Mouse (Mus musculus): Measurements from ENCODE around the gene Tagap.
A peak's percentile ranks its signal among the peaks of the same experiment; 100 is the strongest.

Gene Tagap

DNA sequence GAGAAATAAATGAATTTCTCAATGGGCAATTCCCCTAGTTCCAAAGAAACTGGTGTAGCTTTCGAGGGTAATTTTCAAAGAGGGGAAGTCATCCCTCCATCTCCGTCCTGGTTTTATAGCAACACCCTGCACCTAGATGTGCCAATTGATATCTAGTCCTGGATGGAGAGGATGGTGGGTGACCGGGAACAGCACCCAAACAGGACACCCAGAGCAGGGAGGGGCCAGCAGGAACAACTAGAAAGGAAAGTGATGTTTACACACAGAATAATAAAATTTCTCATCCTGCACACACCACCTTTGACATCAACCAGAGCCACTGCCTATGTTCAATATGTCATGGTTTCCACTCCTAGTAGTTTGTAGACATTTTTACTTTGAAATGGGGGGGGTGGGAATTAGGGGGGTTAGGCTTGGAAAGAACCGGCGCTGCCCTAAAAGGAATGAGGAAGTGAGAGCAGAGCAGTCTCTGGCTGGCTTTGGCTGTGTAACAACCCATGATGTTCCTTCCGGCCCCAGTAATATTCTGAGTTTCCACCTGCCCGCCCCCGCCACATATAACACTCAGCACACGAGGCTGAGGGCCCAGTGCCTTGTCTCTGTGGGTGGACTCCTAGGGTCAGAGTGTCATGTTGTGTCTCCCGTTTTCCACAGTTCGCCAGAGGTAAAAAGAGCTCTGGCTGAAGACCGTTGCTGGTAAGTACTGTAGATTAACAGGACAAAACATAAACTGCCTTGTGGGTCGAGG, at the start of gene Tagap:
TSS of gene Tagap (plus strand) at position 588 of the 748 bp plus-strand sequence.
- peak; percentile 47 to 56 for DNase-seq (ENCODE audit: low spot score in 2 of 2)

DNA sequence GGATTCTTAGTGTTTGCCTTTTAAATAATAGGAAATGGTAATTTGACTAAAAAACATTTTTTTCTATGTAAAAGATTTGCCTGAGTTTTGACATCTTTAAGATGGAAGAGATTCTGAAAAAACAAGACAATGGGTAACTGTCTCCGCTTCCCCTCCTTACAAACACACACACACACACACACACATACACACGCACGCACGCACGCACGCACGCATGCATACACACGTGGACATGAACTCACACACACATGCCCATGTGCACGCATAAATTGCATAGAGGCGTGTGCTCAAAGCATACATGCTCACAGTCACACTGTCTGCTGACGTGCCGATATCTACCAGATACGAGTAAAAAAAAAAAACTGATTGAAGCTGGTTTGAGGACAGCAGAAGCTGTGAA, 49.3 kb upstream of the Tagap start:
- no peak for DNase-seq (ENCODE audit: low spot score in 2 of 2)

DNA sequence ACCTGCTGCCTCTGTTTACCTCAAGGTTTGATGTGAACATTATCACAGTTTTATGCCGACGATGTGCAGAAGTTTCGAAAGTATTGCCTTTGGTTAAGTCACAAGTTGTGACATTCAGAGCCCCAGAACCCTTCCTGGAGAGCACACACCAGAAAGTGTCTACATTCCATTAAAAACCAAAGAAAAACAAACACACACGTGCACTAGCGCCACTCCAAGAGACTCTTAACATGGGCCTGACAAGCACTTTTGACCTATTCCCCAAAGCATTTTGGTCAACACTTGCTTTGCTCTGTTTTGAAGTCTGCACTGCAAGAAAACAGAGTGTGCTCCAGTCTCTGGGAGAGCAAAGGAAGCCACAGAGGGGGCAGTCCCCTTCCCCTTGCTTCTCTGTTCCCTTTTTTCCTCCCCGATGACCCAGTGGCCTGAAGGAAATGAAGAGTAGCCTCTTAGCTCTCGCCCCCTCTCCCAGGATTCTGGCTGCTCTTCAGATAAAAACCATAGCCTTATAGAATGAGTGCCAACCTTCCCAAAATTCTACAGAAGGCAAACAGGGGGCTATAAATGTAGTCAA, 48.5 kb upstream of the Tagap start:
- no peak for DNase-seq (ENCODE audit: low spot score in 2 of 2)

DNA sequence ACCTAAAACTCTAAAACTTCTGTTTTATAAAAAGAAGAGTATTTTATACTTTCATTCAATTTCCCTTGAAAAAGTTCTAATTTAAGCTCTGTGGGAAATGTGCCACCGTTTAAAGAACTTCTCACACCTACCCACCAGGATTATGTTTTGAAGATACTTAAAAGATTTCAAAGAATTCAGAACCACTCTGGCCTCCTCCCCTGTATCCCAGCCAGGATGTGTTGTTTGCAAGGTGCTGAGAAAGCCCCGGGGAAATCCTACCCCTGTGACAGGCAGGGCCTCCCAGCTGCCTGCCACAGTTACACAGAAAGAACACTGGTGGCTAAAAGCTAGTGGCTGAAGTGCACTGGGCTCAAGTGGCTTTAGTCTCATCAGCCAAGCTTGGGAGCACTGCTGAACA, 47.9 kb upstream of the Tagap start:
- DNase-seq (ENCODE audit: low spot score in 2 of 2): no peak

DNA sequence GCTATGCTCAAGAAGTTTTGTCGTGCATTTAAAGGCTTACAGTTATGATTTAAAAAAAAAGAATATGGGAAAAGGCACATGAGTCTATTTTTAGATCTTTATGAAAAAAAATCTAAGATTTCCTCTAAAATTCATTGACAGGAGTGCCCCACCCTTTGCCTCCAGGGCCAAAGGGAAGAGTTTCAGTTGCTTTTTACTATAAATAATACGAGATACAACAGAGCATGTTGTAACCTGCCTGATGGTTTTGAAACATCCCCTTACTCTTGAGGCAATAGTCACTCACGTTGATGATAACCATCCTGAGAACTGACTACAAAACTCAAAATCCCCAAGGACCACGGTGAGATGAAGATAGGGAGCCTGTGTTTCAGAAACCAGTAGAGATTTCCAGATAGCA, 46.3 kb upstream of the Tagap start:
- no peak for DNase-seq (ENCODE audit: low spot score in 2 of 2)

DNA sequence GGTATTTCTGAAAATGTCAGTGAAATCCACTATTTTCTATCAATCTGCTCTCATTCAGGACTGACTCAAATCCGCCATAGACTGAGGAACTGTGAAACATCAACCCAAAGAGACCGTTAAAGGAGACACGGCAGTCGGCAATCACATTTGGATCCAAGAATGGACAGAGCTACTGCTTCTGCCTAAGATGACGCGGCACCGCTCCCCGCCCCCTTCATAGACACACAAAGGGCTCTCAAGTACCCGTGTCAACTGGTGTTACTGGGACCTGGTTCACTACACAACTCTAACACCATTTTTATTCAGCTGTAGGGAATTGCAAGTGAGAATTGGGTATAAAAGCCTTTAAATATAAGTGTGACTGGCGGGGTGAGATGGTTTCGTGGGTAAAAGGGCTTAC, 42.7 kb upstream of the Tagap start:
- no peak for DNase-seq (ENCODE audit: low spot score in 2 of 2)

DNA sequence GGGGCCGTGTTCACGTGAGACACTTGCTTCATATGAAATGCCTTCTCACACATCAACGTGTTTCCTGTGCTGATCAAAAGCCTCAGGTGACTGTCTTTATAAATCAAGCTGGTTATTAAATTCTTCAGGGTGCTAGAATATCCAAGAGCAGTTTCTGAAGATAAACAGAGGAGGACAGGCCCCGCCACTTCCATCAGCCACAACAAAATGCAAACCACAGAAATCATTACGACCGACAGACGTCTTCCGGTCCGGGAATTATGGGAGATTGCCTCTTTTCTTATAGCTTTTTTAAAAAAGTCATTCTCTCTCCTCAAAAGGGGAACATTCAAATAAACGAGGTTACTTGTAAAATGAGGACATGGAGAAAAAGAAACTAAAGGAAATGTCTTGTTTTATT, 41.2 kb upstream of the Tagap start:
- DNase-seq (ENCODE audit: low spot score in 2 of 2): no peak

DNA sequence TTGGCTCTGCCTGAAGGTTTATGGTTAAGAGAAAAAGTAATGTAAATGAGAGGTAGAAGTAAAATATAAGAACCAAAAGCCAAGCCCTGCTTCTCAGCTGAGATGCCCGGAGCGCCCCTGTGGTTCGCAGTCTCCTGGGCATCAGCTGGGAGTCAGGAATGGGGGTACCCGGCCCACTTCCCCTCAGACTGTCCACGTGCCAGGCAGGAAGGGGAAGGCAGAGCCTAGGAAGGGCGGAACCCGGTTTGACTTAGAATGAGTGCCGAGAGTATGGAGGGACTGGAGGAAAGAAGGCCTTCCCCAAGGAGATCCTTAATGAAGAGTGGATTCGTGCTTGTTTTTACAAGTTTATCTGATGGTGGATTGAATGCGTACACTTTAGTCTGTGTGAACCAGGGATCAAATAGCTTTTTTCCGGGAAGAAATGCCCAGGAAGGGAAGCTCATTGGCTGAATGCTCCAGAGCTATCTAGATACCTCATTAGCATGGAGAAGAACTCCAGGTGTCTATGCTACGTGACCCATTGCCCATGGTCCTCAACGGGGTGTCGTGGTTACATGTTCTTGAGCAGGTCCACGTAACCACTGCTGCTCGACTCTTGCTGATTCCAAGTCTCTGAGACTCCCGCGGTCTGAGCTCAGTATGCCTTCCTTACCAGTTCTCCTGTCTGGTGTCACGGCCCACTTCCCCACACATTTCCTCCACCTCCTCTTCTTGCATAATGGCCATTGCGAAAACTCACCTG, 38.6 kb upstream of the Tagap start:
- DNase-seq (ENCODE audit: low spot score in 2 of 2): peak; percentile 8 to 53

DNA sequence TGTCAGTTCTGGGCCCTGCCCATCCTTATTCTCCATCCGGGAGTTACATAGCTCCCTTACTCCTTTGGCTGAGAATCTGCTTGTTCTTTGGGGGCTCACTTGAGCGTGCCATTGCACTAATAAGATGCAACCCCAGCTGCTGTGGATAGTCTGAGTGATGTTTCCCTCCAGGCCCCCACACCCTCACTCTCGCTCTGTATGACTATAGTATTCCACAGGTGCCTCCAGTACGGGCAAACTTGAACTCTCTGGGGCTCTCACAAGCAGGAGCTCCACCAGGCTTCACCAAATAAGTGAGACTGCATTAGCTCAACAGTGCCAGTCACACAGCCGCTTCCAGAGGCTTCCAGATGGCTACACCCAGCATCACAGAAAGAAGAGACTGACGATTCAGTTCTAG, 37.5 kb upstream of the Tagap start:
- peak in 1 of 2 experiments; percentile 46 for DNase-seq (ENCODE audit: low spot score in 2 of 2)

DNA sequence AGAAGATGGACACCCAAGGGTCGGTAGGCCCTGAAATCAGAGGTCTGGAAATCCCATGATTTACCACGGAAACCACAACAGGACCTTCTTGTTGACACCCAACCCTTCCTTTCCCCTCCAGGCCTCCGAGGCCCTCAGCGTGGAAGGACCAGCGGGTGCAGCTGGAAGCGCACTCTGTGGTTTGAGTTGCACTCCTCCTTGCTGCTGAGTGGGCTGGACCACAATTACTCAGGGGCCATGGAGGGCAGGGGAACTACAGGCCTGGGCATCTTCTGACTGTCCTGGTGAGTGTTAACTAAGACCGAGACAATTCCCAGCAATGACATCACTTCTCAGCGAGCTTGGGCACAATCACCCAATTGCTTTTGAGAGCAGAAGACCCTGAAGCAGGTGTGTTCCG, 36.8 kb upstream of the Tagap start:
- DNase-seq (ENCODE audit: low spot score in 2 of 2): peak; percentile 10 to 60

DNA sequence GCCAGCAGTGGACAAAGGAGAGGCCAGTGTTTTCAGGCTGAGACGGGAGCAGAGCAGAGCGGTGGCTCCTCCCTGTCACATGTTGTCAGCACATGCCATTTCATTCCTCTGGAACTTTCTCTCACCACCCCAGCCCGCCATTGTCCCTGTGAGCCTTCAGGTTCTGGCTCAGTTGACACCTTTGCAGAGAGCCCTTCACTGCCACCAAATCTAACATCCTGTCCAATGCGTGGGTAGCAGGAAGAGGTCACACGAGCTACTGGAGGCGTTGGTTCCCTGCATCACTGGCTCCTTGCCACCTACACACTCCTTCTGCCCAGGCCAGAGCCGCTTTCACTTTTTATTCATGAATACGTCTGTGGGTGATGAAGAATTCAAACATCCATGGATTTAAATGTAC, 33.1 kb upstream of the Tagap start:
- DNase-seq (ENCODE audit: low spot score in 2 of 2): peak; percentile 17 to 53

DNA sequence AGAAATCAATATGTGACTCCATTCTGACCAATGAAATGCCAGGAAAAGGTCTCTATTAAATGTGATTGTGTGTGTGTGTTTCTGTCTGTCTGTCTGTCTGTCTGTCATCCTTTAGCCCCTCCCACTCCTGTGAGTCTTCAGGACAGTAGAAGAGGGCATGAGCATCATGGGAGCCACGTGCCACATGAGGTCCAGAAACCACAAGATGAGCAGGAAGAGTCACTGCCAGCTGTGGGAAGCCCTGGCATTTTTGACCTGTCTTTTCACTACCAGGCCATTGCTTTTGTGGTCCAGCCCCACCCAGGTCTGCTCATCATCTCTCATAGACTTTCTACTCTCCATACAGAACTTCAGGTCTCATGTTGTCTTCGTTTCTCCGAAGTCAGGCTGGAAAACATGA, 31.7 kb upstream of the Tagap start:
- no peak for DNase-seq (ENCODE audit: low spot score in 2 of 2)

DNA sequence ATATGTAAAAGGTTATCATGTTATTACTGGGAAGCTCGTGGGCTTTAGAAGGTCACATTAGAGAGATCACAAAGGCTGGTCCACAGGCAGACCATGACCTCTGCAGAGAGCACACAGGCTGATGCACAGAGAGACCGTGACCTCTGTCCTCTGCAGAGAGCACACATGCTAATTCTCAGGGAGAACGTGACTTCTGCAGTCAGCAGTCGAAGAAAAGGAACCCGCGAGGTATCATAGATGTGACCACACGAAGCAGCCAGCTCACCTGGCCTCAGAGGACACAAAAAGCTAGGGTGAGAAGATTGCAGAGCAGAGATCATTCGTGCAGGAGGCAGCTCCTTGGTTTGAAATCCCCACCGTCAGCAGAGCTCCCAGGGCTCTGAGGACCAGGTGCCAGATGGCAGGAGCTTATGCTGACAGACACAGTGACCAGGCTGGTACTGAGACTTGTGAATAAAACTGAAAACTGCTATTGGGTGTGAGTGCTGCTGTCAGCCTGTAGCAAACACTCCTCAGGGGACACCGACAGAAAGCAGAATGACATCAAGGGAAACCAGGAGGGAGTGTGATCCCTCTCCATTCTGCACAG, 29.7 kb upstream of the Tagap start:
- DNase-seq (ENCODE audit: low spot score in 2 of 2): peak in 1 of 2 experiments; percentile 44

DNA sequence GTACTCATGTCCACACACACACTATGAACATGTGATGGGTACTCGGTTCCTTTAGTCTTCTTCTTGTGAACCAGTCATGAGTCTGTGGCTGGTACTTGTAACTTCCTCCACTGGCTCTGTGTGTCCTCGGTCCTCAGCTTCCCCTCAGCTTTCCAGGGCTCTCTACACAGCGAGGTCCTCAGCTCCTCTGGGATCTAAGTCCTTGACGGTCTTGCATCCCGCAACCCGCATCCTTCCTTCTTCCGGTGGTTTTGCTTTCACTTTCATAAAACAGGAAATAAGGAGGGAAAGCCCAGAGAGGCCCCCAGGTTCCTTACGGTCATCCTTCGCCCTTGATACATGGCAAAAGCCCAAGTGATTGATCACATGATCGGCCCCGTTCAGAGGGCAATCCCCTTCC, 28.7 kb upstream of the Tagap start:
- peak in 1 of 2 experiments; percentile 55 for DNase-seq (ENCODE audit: low spot score in 2 of 2)

DNA sequence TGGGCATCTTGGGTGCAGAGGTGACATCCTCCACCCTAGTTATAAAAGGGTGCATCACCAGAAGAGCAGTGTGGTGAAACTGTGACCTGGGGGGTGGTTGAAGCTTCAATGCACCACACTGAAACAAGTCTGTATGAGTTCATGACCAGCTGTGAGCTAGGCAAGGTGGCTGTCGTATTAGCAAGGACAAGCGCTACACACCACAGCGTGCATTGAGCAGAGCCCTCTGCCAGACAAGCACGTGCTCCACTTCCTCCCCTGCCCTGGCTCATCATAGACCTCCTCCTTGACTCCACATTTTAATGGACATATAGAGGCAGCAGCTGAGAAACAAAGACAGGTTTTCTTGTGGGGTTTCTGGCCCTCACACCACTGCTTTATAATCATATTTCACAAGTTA, 28.0 kb upstream of the Tagap start:
- DNase-seq (ENCODE audit: low spot score in 2 of 2): peak in 1 of 2 experiments; percentile 50

DNA sequence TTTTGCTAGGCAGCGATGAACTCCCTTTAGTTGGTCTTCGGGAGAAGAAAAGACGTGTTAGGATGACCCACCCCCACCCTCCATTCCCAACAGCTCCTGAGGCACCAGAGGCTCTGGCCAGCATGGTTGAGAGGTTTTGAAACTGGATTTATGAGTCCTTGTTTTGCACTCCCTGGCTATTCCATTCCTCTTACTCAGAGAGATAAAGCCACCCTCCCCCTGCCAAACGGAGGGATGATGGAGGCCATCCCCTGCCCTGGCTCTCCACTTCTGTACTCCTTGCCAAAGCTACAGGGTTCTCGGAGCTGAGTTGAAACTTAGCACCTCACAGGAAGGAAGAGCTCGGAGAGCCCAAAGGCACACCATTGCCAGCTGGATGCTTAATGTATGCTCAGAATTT, 26.6 kb upstream of the Tagap start:
- no peak for DNase-seq (ENCODE audit: low spot score in 2 of 2)

DNA sequence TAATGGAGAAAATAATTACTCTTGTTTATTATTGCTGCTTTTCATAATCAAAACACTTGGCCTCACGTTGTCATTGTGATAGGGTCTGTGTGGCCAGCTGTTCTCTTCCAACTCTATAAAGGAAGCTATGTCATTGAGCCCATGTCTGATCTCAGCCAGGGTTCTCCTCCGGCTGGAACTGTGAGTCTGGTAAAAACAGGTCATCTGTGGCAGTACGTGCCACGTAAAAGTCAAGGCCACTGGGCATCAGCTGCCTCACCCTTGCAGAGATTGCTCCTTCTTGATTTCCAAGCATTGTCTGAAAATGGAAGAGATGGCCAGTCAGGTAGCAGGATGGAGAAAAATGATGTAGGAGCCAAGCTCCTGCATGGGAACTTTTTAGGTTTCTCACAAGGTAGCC, 25.8 kb upstream of the Tagap start:
- no peak for DNase-seq (ENCODE audit: low spot score in 2 of 2)

DNA sequence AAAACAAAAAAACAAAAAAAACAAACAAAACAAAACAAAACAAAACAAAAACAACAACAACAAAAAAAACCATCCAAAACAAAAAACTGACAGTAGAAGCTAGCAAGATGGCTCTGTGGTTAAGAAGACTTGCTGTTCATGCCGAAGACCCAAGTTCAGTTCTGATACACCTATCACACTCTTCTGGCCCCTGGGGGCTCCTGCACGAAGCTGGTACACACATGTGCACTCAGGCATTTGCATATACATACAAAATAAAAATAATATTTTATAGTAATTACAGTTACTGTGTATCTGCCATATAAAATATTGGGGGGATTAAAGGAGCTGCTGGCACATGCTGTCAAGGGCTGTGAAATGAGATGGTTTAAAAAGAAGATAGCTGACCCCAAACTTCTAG, 24.3 kb upstream of the Tagap start:
- DNase-seq (ENCODE audit: low spot score in 2 of 2): no peak

DNA sequence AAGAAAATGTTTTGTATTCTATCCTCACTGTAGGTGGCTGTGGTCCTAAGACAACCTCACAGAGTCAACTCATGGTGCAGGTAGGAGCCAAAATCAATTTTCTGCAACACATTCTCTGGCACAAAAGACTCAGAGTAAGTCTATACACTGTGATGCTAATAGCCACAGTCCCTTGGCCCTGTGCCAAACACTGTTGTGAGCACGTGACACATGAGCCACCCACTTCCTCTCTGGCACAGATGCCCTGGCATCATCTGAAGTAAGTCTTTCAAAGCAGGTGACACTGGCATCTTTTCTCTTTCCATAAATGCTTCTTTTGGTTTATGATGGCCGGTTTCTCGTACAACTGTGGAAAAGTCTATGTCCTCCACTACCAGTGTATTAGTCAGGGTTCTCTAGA, 23.4 kb upstream of the Tagap start:
- peak; percentile 62 to 84 for DNase-seq (ENCODE audit: low spot score in 2 of 2)

DNA sequence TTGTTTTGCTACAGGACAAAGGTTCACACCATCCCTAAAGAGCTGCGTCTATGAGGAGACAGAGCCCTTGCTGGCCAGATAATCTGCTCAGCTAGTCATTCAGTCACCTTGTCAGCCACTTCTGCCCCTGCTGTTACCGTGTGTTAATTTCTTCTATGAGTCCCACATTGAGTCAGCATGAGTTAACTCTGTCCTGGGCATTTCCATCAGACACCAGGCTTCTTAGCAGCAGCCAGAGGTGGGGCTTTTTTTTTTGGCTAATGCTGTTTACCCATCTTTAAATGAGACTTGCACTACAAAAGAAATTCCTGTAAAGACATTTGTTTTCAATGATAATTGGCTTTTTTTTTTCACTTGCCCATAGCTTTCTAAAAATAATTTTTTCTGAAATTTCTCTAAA, 20.8 kb upstream of the Tagap start:
- DNase-seq (ENCODE audit: low spot score in 2 of 2): no peak

DNA sequence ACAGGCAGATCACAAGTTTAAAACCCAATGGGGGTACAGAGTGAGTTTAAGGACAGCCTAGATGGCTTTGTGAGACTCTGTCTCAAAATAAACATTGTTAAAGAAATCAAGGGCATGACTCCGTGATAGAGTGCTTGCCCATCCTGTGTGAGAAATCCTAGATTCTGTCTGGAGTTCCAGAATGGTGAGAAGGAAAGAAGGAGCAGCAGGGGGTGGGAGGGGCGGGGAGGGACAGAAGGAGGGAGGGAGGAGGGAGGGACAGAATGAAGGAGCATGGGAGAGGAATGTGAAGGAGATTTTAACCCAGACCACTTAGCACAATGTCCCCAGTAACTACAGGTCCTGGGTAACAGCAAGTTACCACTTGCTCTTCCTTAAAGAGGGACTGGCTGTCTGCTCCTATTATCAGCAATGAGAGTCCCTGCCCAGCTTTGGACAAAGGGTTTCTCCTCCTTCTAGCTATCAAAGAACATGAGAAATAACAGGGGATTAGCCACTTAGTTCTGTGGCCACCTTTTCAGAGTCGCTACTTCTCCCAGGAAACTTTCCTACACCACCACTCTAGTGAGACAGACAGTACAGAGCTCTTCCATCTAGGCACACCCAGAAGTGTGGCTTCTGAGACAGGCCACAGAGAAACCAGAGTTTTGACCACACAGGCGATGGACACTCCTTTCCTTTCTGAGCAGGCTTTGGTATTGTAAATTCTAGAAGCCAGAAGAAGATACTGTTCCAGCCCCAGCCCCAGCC, 19.7 kb upstream of the Tagap start:
- DNase-seq (ENCODE audit: low spot score in 2 of 2): no peak

Measured in spleen, postnatal 4 days (tissue).